Mouse (Mus musculus): ENCODE results near the gene Lrrc28.
"Not testable (repeated sequence)": the region's sequence is repeated elsewhere in the genome, so short reads cannot be mapped to it uniquely, and the experiment has no call there.

The Lrrc28 gene

GRCm38 (mm10) chr7:67528063-67528811 lies 116.8 kb downstream of the Lrrc28 start:
- peak; percentile 38 to 56 for DNase-seq

- DNase-seq, result no peak
Measured at GRCm38 (mm10) chr7:67525886-67526580, 119.0 kb downstream of the Lrrc28 start.

GRCm38 (mm10) chr7:67524069-67524468 lies 121.0 kb downstream of the Lrrc28 start:
- not testable (repeated sequence) for DNase-seq

GRCm38 (mm10) chr7:67523400-67523799 lies 121.7 kb downstream of the Lrrc28 start:
- no peak for DNase-seq

- not testable (repeated sequence) for DNase-seq
Measured at GRCm38 (mm10) chr7:67521731-67522130, 123.3 kb downstream of the Lrrc28 start.

- DNase-seq, result no peak
Measured at GRCm38 (mm10) chr7:67520959-67521358, 124.1 kb downstream of the Lrrc28 start.

- no peak for DNase-seq
Measured at GRCm38 (mm10) chr7:67520001-67520400, 125.1 kb downstream of the Lrrc28 start.

GRCm38 (mm10) chr7:67515621-67516020 lies 129.4 kb downstream of the Lrrc28 start:
- DNase-seq, result no peak

- peak; percentile 53 to 75 for DNase-seq
Measured at GRCm38 (mm10) chr7:67514893-67515292, 130.2 kb downstream of the Lrrc28 start.

GRCm38 (mm10) chr7:67514380-67514779 lies 130.7 kb downstream of the Lrrc28 start:
- DNase-seq, result peak in 1 of 2 experiments; percentile 74

GRCm38 (mm10) chr7:67513656-67514055 lies 131.4 kb downstream of the Lrrc28 start:
- DNase-seq, result no peak

- no peak for DNase-seq
Measured at GRCm38 (mm10) chr7:67511606-67512005, 133.5 kb downstream of the Lrrc28 start.

- no peak for DNase-seq
Measured at GRCm38 (mm10) chr7:67503281-67504010, 141.6 kb downstream of the Lrrc28 start.

GRCm38 (mm10) chr7:67502631-67503030 lies 142.4 kb downstream of the Lrrc28 start:
- no peak for DNase-seq

GRCm38 (mm10) chr7:67500878-67501277 lies 144.2 kb downstream of the Lrrc28 start:
- no peak for DNase-seq

- peak in 1 of 2 experiments; percentile 20 for DNase-seq
Measured at GRCm38 (mm10) chr7:67500076-67500828, 144.8 kb downstream of the Lrrc28 start.

GRCm38 (mm10) chr7:67499516-67499915 lies 145.6 kb downstream of the Lrrc28 start:
- DNase-seq, result peak in 1 of 2 experiments; percentile 30

GRCm38 (mm10) chr7:67493795-67494687 lies 151.0 kb downstream of the Lrrc28 start:
- peak in 1 of 2 experiments; percentile 19 for DNase-seq

GRCm38 (mm10) chr7:67487889-67488411 lies 157.1 kb downstream of the Lrrc28 start:
- no peak for DNase-seq

GRCm38 (mm10) chr7:67486925-67487760 lies 157.9 kb downstream of the Lrrc28 start:
- DNase-seq, result no peak
